Mouse (Mus musculus): Measurements from ENCODE around the gene Tmprss11b. TPM values are rescaled to one million over a fixed set of nuclear protein-coding genes. Genes with fewer than 3 reads are reported as not detected.
"Not testable (repeated sequence)": the region's sequence is repeated elsewhere in the genome, so short reads cannot be mapped to it uniquely, and the experiment has no call there.

The Tmprss11b gene
- total RNA-seq (2014; fragmentation: Nextera tagmentation) (not detected in 2 replicates), total RNA-seq (2017) (not detected in 2 replicates)

- ATAC-seq (replicated peaks; ENCODE audit: poor library complexity, severe bottlenecking): no peak
Measured at GRCm38 (mm10) chr5:86676262-86676661, at the start of gene Tmprss11b. Gene Tmprss11b (minus strand): TSS chr5:86676362.

- ATAC-seq (replicated peaks; ENCODE audit: poor library complexity, severe bottlenecking): no peak
Measured at GRCm38 (mm10) chr5:86725021-86725420, 48.9 kb upstream of the Tmprss11b start.

- no peak for ATAC-seq (replicated peaks; ENCODE audit: poor library complexity, severe bottlenecking)
Measured at GRCm38 (mm10) chr5:86722820-86723460, 46.8 kb upstream of the Tmprss11b start.

GRCm38 (mm10) chr5:86714967-86715366 lies 38.8 kb upstream of the Tmprss11b start:
- no peak for ATAC-seq (replicated peaks; ENCODE audit: poor library complexity, severe bottlenecking)

- ATAC-seq (replicated peaks; ENCODE audit: poor library complexity, severe bottlenecking): no peak
Measured at GRCm38 (mm10) chr5:86704923-86705322, 28.8 kb upstream of the Tmprss11b start.

- ATAC-seq (replicated peaks; ENCODE audit: poor library complexity, severe bottlenecking): no peak
Measured at GRCm38 (mm10) chr5:86684667-86685066, 8.5 kb upstream of the Tmprss11b start.

- ATAC-seq (replicated peaks; ENCODE audit: poor library complexity, severe bottlenecking): not testable (repeated sequence)
Measured at GRCm38 (mm10) chr5:86649185-86649584, 27.0 kb downstream of the Tmprss11b start.

GRCm38 (mm10) chr5:86640795-86641194 lies 35.4 kb downstream of the Tmprss11b start:
- no peak for ATAC-seq (replicated peaks; ENCODE audit: poor library complexity, severe bottlenecking)

GRCm38 (mm10) chr5:86632324-86632723 lies 43.8 kb downstream of the Tmprss11b start, which contains the start of gene Tmprss11f:
Gene Tmprss11f (minus strand): TSS chr5:86632424.
- ATAC-seq (replicated peaks; ENCODE audit: poor library complexity, severe bottlenecking): no peak

- ATAC-seq (replicated peaks; ENCODE audit: poor library complexity, severe bottlenecking): no peak
Measured at GRCm38 (mm10) chr5:86630700-86631099, 45.5 kb downstream of the Tmprss11b start.

- ATAC-seq (replicated peaks; ENCODE audit: poor library complexity, severe bottlenecking): no peak
Measured at GRCm38 (mm10) chr5:86621778-86622177, 54.4 kb downstream of the Tmprss11b start.

Other genes starting within 250 kb of the Tmprss11b start
- not detected in 2 replicates for gene Tmprss11a, start 207.4 kb downstream of the Tmprss11b start, total RNA-seq (2014; fragmentation: Nextera tagmentation)
- gene Tmprss11a, start 207.4 kb downstream of the Tmprss11b start, total RNA-seq (2017): not detected in 2 replicates
- not detected in 2 replicates for gene Tmprss11g, start 157.8 kb downstream of the Tmprss11b start, total RNA-seq (2014; fragmentation: Nextera tagmentation)
- gene Tmprss11g, start 157.8 kb downstream of the Tmprss11b start, total RNA-seq (2017): not detected in 2 replicates
- gene Tmprss11f, start 43.9 kb downstream of the Tmprss11b start, total RNA-seq (2014; fragmentation: Nextera tagmentation): not detected in 2 replicates
- gene Tmprss11f, start 43.9 kb downstream of the Tmprss11b start, total RNA-seq (2017): not detected in 2 replicates
- gene Tmprss11e, start 69.5 kb upstream of the Tmprss11b start, total RNA-seq (2014; fragmentation: Nextera tagmentation): not detected in 2 replicates
- not detected in 2 replicates for gene Tmprss11e, start 69.5 kb upstream of the Tmprss11b start, total RNA-seq (2017)
- 86.3 and 90.3 TPM in 2 replicates for gene Ythdc1, start 127.9 kb upstream of the Tmprss11b start, total RNA-seq (2014; fragmentation: Nextera tagmentation)
- gene Ythdc1, start 127.9 kb upstream of the Tmprss11b start, total RNA-seq (2017): 124 TPM in 2 replicates
- gene Ugt2b34, start 230.6 kb upstream of the Tmprss11b start, total RNA-seq (2014; fragmentation: Nextera tagmentation): not detected in 2 replicates
- gene Ugt2b34, start 230.6 kb upstream of the Tmprss11b start, total RNA-seq (2017): not detected in 2 replicates

All from granulocyte monocyte progenitor cell, adult 5-6 weeks (primary cell).